Mouse (Mus musculus) brain, embryonic 14.5 days (tissue): ENCODE measurements at regions not wholly inside any gene's neighbourhood (a gene's known extent, or its start where the extent isn't known, plus 50 kb on each side); places are given as distances from the start of the nearest gene placed in this dataset.
A peak's percentile ranks its signal among the peaks of the same experiment; 100 is the strongest.

Source experiments
- DNase-seq: peaks from one replicate; pipeline ENCODE4 v3.0.0-alpha.2; 2011; ENCODE audit warnings: low read depth
- CTCF ChIP-seq: fragments of 200-500 bp; IDR thresholded peaks from 2 replicates; pipeline ENCODE4 v1.5.1; 2012; ENCODE audit warnings: inconsistent platforms, mild to moderate bottlenecking, moderate library complexity, borderline replicate concordance; ENCODE audit not compliant: insufficient read depth, insufficient read length; ENCODE audit errors: extremely low read depth
- POLR2A ChIP-seq: fragments of 200-500 bp; IDR thresholded peaks from 2 replicates; pipeline ENCODE4 v1.6.1; 2012; ENCODE audit warnings: mild to moderate bottlenecking, inconsistent platforms, borderline replicate concordance; ENCODE audit not compliant: poor library complexity, insufficient read depth, insufficient read length, severe bottlenecking; ENCODE audit errors: extremely low read depth

- DNase-seq: peak; percentile 27
- TF ChIP-seq CTCF: no peak
- no peak for TF ChIP-seq POLR2A
Measured at GRCm38 (mm10) chr3:82478179-82479138, 69.4 kb downstream of the Npy2r start.
